Mouse (Mus musculus) kidney, adult 2 months (tissue): ENCODE data around the gene Elmo1.

Source experiments
- CTCF ChIP-seq: fragments of 200-500 bp; conservative IDR thresholded peaks from 2 replicates; pipeline ENCODE4 v1.5.1; 2011; ENCODE audit warnings: low read depth, mild to moderate bottlenecking, control low read depth, low read length, moderate library complexity, mixed read lengths; ENCODE audit not compliant: insufficient read depth, insufficient read length
- POLR2A ChIP-seq: fragments of 200-500 bp; IDR thresholded peaks from one replicate; pipeline ENCODE4 v1.6.1; 2011; ENCODE audit warnings: low read depth, low read length, control low read depth

- TF ChIP-seq POLR2A, result no peak
- TF ChIP-seq CTCF, result no peak
These were observed 17.4 kb upstream of the Elmo1 start for GRCm38 (mm10) chr13:20072994-20073393.
